Mouse (Mus musculus): ENCODE measurements around the gene Chchd6. TPM values are rescaled to one million over a fixed set of nuclear protein-coding genes. Genes with fewer than 3 reads are reported as not detected.

Chchd6 gene
- polyA plus RNA-seq (2015; fragmentation: Nextera tagmentation; extraction: Ambion mirVana), result 54.4 and 55.9 TPM in 2 replicates

DNA sequence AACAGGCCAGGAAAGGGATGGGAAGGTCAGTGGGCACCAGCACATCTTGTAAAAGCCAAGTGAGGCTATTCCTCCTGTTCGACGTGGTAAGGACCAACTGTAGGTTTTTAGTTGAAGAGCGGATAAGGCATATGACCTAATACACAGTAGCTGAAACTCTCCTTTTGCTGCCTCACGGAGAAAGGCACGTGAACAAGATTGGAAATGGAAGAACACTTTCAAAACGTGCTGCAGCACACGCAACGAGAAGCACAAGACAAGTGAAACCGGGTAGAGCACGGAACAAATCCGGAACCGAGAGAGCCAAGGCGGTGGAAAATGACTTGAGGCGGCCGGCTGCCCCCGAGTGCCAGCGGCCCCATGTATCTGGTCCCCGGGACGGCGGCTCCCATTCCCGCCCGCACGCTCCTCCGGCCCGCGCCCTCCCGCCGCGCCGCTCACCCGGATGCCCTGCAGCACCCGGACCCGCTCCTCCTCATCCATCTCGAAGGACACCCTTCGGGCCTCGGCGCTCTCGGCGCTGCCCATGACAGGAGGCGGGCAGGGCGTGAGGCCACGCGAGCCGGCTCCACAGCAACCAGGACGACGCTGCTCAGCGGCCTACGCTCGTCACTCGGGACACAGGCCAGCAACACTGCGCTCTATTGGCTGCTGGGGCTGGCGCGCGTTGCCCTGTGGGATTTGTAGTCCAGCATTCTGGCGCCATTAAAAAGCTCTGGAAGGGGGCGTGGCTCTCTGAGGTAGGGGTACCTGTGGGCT, at the start of gene Chchd6:
Gene Chchd6, minus strand, starts transcription at position 635 of the 759 bp plus-strand sequence.
- WGBS, result 1% methylated on average over 49 of the region's 56 CpGs
- peak within 1 kb of the TSS; percentile 73 for H3K9ac ChIP-seq (ENCODE audit: low read length)
- peak within 1 kb of the TSS; percentile 85 for H3K4me2 ChIP-seq (ENCODE audit: low read depth, low read length)
- ATAC-seq (ENCODE audit: low read depth), result peak; percentile 100
- H3K27ac ChIP-seq (ENCODE audit: low read length), result no peak within 1 kb of the TSS
- peaks cover 3% of the 10 kb centered on the region; the same call in 1 of the 2 replicates for H3K4me1 ChIP-seq (replicated peaks; ENCODE audit: control insufficient read depth, insufficient read depth, low read length)
- H3K9me3 ChIP-seq (ENCODE audit: control insufficient read depth, low read length), result 0 out of 2 replicates have a peak, but pooled peaks cover 3% of the 10 kb centered on the region
- peak within 1 kb of the TSS; percentile 78 for H3K4me3 ChIP-seq (ENCODE audit: low read length)
- H3K36me3 ChIP-seq (ENCODE audit: control insufficient read depth, insufficient read depth, low read length), result no peaks in the 10 kb centered on the region
- no peaks in the 10 kb centered on the region for H3K27me3 ChIP-seq (ENCODE audit: control insufficient read depth, insufficient read depth, low read depth, low read length)

DNA sequence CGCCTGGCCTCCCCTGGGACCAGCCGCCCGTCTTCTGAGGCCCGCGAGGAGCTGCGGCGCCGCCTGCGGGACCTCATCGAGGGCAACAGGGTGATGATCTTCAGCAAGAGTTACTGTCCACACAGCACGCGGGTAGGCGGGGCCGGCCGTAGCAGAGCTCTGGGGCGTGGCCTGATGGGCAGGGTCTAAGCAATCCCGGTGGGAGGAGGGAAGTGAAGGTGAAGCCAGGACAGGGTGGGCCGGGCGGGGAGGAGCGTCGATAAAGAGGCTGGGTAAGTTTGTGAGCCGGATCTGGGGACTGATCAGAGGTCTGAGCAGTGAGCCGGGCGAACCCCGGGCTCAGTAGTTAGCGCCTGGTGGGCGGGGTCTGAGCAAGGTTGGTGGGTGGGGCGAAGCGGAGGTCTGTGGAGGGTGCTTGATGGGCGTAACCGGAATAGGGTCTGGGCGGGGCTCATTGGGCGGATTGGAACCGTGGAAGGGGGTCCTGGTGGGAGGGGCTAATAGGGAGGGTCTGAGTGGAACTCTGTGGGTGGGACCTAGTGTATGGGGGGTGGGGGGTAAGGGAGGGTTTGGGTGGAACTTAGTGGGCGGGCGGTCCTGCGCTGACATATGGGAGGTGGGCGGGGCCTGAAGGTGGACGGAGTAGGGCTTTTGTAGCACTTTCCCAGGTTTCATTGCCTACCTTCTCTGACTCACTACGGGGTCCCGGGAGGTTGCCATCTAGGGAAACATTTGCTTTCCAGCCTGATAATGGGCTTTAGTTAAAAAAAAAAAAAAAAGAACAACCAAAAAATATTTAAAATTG, 49.0 kb upstream of the Chchd6 start:
- peak; percentile 97 for ATAC-seq (ENCODE audit: low read depth)
- Histone ChIP-seq H3K9ac (ENCODE audit: low read length) (peak overlapping the region; percentile 68), H3K9me3 (ENCODE audit: control insufficient read depth, low read length) (no peaks in the 10 kb centered on the region), H3K36me3 (ENCODE audit: control insufficient read depth, insufficient read depth, low read length) (no peaks in the 10 kb centered on the region), H3K27ac (ENCODE audit: low read length) (peak overlapping the region; percentile 95), H3K27me3 (ENCODE audit: control insufficient read depth, insufficient read depth, low read depth, low read length) (no peaks in the 10 kb centered on the region), H3K4me3 (ENCODE audit: low read length) (peak overlapping the region; percentile 64), H3K4me2 (ENCODE audit: low read depth, low read length) (peak overlapping the region; percentile 95), H3K4me1 (replicated peaks; ENCODE audit: control insufficient read depth, insufficient read depth, low read length) (peaks cover 2% of the 10 kb centered on the region; the same call in 1 of the 2 replicates)
- WGBS, result under 1% methylated on average over 41 of the region's 41 CpGs

DNA sequence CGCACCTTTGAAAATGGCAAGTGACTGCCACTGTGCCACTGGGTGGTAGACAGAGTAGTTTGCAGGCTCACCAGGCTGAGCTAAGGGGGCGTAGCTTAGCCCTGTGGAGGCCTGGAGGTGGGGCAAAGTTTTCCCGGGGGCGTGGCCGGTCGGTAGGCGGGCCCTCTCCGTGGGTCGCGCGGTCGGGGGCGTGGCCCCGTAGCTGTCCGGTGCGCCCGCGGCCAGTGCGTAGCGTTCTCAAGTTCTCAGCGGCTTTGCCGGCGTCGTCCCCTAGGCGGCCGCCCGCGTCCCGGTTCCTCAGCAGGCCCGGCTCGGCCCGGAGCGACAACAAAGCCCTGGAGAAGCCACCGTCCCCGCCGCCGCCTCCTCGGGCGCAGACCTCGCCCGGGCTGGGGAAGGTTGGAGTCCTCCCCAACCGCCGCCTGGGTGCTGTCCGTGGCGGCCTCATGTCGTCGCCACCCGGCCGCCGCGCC, 48.4 kb upstream of the Chchd6 start, which contains the start of gene Txnrd3:
Gene Txnrd3, plus strand, starts transcription at position 191 of the 473 bp plus-strand sequence.
- Histone ChIP-seq H3K36me3 (ENCODE audit: control insufficient read depth, insufficient read depth, low read length) (no peaks in the 10 kb centered on the region), H3K4me2 (ENCODE audit: low read depth, low read length) (peak within 1 kb of the TSS; percentile 95), H3K4me1 (replicated peaks; ENCODE audit: control insufficient read depth, insufficient read depth, low read length) (peaks cover 2% of the 10 kb centered on the region; the same call in 1 of the 2 replicates), H3K27me3 (ENCODE audit: control insufficient read depth, insufficient read depth, low read depth, low read length) (no peaks in the 10 kb centered on the region), H3K9me3 (ENCODE audit: control insufficient read depth, low read length) (no peaks in the 10 kb centered on the region), H3K9ac (ENCODE audit: low read length) (peak within 1 kb of the TSS; percentile 68), H3K4me3 (ENCODE audit: low read length) (peak within 1 kb of the TSS; percentile 64), H3K27ac (ENCODE audit: low read length) (peak within 1 kb of the TSS; percentile 95)
- peak; percentile 92 for ATAC-seq (ENCODE audit: low read depth)
- WGBS, result under 1% methylated on average over 50 of the region's 51 CpGs

DNA sequence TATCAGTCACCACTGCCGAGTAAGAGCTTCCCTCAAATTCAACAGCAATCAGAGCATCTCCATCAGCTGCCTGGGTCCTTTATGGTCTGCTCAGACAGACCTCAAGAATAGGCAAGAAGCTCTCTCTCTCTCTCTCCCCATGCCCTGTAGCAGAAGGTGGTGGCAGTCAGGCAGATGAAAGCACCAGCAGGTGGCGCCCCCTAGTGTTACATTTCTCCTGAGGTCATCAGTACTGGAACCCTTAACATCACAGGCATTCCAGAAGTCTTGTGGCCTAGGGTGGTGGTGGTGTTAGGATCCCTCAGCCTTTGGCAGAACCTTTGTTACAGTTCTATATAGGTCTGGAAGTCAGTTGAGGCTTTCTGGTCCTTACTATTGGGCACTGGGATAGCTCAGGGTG, 43.6 kb upstream of the Chchd6 start:
- Histone ChIP-seq H3K27ac (ENCODE audit: low read length) (no peak overlapping the region), H3K27me3 (ENCODE audit: control insufficient read depth, insufficient read depth, low read depth, low read length) (no peaks in the 10 kb centered on the region), H3K4me1 (replicated peaks; ENCODE audit: control insufficient read depth, insufficient read depth, low read length) (peaks cover 2% of the 10 kb centered on the region; the same call in 1 of the 2 replicates), H3K4me2 (ENCODE audit: low read depth, low read length) (no peak overlapping the region), H3K9me3 (ENCODE audit: control insufficient read depth, low read length) (no peaks in the 10 kb centered on the region), H3K4me3 (ENCODE audit: low read length) (no peak overlapping the region), H3K9ac (ENCODE audit: low read length) (no peak overlapping the region), H3K36me3 (ENCODE audit: control insufficient read depth, insufficient read depth, low read length) (no peaks in the 10 kb centered on the region)
- 28% methylated on average over 2 of the region's 2 CpGs for WGBS
- ATAC-seq (ENCODE audit: low read depth), result no peak

DNA sequence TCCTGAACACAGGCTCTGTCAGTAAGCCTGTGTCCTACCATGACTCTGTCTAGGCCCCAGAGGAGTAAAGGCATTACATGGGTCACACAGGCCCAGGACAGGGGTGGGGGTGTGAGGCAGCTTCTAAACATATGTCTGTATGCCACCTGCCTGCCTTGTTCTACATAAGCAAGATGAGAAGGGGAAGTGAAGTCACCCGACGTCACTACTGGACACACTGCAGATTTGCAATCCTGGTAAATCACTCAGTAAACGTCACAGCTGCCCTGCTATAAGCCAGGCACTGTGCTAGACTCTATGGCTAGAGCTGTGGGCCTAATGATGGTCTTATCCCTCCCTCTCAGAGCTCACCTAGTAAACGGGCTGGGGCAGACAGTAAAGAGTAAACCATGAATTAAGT, 42.5 kb upstream of the Chchd6 start:
- H3K4me2 ChIP-seq (ENCODE audit: low read depth, low read length), result no peak overlapping the region
- no peaks in the 10 kb centered on the region for H3K9me3 ChIP-seq (ENCODE audit: control insufficient read depth, low read length)
- H3K4me1 ChIP-seq (replicated peaks; ENCODE audit: control insufficient read depth, insufficient read depth, low read length), result peaks cover 2% of the 10 kb centered on the region; the same call in 1 of the 2 replicates
- ATAC-seq (ENCODE audit: low read depth), result no peak
- no peak overlapping the region for H3K9ac ChIP-seq (ENCODE audit: low read length)
- H3K36me3 ChIP-seq (ENCODE audit: control insufficient read depth, insufficient read depth, low read length), result no peaks in the 10 kb centered on the region
- no peaks in the 10 kb centered on the region for H3K27me3 ChIP-seq (ENCODE audit: control insufficient read depth, insufficient read depth, low read depth, low read length)
- 68% methylated on average over 4 of the region's 4 CpGs for WGBS
- H3K4me3 ChIP-seq (ENCODE audit: low read length), result no peak overlapping the region
- no peak overlapping the region for H3K27ac ChIP-seq (ENCODE audit: low read length)

DNA sequence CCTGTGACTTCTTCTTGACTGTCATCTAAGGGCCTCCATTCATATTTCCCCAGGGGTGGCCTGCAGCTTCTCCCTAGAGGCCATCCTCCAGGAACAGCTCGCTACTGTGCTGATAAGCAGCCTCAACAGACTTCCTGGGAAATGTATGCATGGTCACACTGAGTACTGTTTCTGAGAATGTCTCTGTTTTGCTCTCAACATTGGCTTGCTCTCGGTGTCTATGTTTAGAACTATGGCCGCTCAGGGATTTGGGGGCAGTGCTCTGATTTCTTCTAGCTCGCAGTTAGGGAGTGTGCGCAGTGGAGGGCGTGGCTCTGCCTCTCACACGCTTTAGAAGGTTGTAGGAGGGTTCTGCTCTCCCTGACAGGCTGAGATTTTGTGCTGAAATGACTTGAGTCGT, 38.9 kb upstream of the Chchd6 start:
- 33% methylated on average over 8 of the region's 8 CpGs for WGBS
- no peak overlapping the region for H3K4me2 ChIP-seq (ENCODE audit: low read depth, low read length)
- no peaks in the 10 kb centered on the region for H3K36me3 ChIP-seq (ENCODE audit: control insufficient read depth, insufficient read depth, low read length)
- H3K9ac ChIP-seq (ENCODE audit: low read length), result no peak overlapping the region
- H3K4me1 ChIP-seq (replicated peaks; ENCODE audit: control insufficient read depth, insufficient read depth, low read length), result peaks cover 2% of the 10 kb centered on the region; the same call in 1 of the 2 replicates
- H3K9me3 ChIP-seq (ENCODE audit: control insufficient read depth, low read length), result no peaks in the 10 kb centered on the region
- H3K27me3 ChIP-seq (ENCODE audit: control insufficient read depth, insufficient read depth, low read depth, low read length), result no peaks in the 10 kb centered on the region
- no peak for ATAC-seq (ENCODE audit: low read depth)
- H3K4me3 ChIP-seq (ENCODE audit: low read length), result no peak overlapping the region
- no peak overlapping the region for H3K27ac ChIP-seq (ENCODE audit: low read length)

DNA sequence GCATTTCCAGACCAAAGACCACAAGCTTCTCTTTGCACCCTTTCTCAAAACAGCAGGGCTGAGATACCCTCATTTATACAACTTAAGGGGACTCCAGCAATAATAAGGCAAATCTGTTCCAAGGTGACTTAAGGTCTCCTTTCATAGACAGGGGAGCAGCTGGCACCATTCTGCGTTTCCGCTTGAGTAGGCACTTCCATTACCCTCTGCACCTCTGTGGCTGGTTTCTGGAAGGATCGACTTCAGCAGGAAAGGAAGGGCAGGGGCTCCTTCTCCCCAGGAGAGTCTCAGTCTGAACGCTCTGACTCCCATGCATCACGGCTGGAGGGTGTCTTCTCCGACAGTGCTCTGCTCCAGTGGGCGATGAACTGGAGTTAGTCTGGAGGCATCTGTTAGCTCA, 37.7 kb upstream of the Chchd6 start:
- Histone ChIP-seq H3K4me3 (ENCODE audit: low read length) (no peak overlapping the region), H3K9me3 (ENCODE audit: control insufficient read depth, low read length) (no peaks in the 10 kb centered on the region), H3K27ac (ENCODE audit: low read length) (no peak overlapping the region), H3K27me3 (ENCODE audit: control insufficient read depth, insufficient read depth, low read depth, low read length) (no peaks in the 10 kb centered on the region), H3K4me2 (ENCODE audit: low read depth, low read length) (no peak overlapping the region), H3K36me3 (ENCODE audit: control insufficient read depth, insufficient read depth, low read length) (no peaks in the 10 kb centered on the region), H3K9ac (ENCODE audit: low read length) (no peak overlapping the region), H3K4me1 (replicated peaks; ENCODE audit: control insufficient read depth, insufficient read depth, low read length) (peaks cover 2% of the 10 kb centered on the region; the same call in 1 of the 2 replicates)
- ATAC-seq (ENCODE audit: low read depth), result no peak
- WGBS, result 74% methylated on average over 7 of the region's 7 CpGs

DNA sequence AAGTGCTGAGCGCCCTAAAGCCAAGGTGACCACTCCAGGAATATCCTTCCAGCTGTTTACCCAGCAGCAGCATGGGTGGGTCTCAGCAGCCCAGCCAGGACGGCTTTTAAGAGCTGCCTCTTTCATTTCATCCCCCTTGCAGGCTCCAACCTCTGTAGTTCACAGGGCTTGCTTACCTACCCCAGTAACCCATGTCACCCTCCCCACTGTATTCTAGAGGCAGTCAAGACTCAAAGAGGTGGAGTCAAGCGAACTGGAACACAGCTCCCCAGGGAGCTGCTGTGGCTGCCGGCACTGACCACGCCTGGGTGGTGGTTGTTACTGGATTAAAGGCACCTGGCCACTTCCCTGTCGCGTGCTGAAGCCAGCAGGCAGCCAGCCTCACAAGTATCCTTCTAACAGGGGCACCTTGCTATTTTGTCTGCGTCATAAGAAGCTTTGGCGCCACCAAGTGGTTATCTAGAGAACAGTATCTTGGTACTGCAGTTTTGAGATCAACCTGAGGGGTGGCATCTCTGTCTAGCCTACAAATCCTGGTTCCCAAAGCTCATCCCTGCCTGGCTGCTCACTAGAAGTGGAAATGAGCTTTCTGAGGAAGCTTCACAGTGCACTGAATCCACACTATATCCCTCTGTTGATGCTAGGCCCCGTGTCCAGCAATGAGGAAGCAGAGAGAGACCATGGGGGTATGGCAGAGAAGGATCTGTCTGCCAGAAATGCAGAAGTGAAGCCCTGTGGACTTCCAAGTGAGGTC, 36.5 kb upstream of the Chchd6 start:
- peak; percentile 71 for ATAC-seq (ENCODE audit: low read depth)
- 10% methylated on average over 10 of the region's 10 CpGs for WGBS

More for the DNA sequence above, 36.5 kb upstream of the Chchd6 start:
- Histone ChIP-seq H3K4me1 (replicated peaks; ENCODE audit: control insufficient read depth, insufficient read depth, low read length) (peaks cover 2% of the 10 kb centered on the region; the same call in 1 of the 2 replicates), H3K9me3 (ENCODE audit: control insufficient read depth, low read length) (no peaks in the 10 kb centered on the region), H3K4me3 (ENCODE audit: low read length) (no peak overlapping the region), H3K36me3 (ENCODE audit: control insufficient read depth, insufficient read depth, low read length) (no peaks in the 10 kb centered on the region), H3K27me3 (ENCODE audit: control insufficient read depth, insufficient read depth, low read depth, low read length) (no peaks in the 10 kb centered on the region), H3K27ac (ENCODE audit: low read length) (no peak overlapping the region), H3K4me2 (ENCODE audit: low read depth, low read length) (peak overlapping the region; percentile 23; the same call in 1 of the 2 replicates), H3K9ac (ENCODE audit: low read length) (no peak overlapping the region)
